Mouse (Mus musculus) CD4-positive helper T cell, adult 2 months (primary cell): ENCODE data around the gene Myl6b.

Experiments used
- DNase-seq: peaks from one replicate; pipeline ENCODE4 v3.0.0-alpha.2; 2012; ENCODE audit warnings: low read depth, missing footprints, low spot score

The Myl6b gene

DNA sequence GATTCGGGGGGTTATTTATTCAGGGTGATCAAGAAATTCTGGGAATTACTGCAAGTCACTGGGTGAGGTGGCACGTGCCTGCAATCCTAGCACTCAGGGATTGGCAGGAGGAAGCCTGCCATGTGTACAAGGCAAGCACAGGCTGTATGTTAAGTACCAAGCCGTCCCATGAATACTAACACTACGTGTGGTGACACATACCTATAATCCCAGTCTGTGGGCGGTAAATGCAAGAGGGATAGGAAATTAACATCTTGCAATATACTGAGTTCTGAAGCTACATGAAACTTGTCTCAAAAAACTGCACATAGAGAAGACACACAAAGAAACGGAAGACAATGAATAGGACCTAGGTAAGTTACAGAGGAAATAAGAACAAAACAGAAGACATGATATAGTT lies 47.5 kb downstream of the Myl6b start:
- no peak for DNase-seq

GRCm38 (mm10) chr10:128445407-128445806 lies 53.1 kb downstream of the Myl6b start:
- DNase-seq: no peak

DNA sequence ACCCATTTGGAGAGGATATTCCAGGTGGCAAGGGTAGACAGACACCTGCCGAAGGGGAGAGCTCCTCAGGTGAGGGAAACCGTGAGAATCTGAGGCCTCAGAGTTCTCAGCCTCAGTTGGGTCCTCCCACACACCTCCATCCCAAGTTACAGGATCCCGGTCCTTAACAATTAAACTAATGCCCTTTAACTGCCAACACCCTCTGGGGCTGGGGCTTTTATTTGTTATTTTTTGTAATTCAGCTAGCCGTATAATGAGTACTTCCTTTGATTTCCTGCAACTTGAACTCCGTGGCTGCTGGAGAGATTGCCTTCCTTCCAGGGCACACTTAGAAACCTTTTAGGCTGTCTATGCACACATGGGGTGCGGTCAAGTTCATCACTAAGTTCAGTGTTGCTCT lies 54.1 kb downstream of the Myl6b start:
- DNase-seq: no peak
